In the genomic region with DNA sequence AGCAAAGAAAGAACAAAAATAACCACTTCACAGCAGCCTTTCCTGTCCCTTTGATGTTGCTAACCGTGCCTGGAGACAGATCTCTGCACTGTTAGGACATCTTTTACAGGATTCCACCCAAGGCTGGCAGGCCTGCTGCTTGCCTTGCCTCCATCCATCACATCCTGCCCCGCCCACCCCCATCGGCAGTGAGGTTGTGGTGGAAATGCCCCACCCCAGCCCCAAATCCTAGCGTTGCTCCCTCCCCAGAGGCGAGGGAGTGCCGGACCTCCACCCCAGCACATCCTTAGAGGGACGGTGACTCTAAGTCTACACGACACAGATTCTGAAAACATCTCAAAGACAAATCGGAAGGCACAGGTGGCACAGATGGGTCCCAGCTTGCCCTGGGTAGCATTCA, we compare ENCODE assay signal across 12 mouse cellular contexts.
DNase-seq lines count a peak whose midpoint lies in the region; ATAC-seq and TF ChIP-seq lines count a peak whose summit lies in the region.
"Had no signal": no experiment of that assay in that cellular context is flagged by ENCODE, and none has a peak within 500 bp of the region (broad histone marks: within the 10 kb centered on the region; RNA-seq: fewer than 3 reads in every experiment).

No protein-coding gene starts in this region.

- no peak overlapping the region for H3K9ac ChIP-seq in heart, adult 2 months (ENCODE audit: low read depth, low read length)
- no peak overlapping the region for H3K9ac ChIP-seq in neural tube, embryonic 15.5 days (replicated peaks)
- H3K9ac ChIP-seq: heart, embryonic 15.5 days; liver, embryonic 15.5 days had no signal

- intact Hi-C loops in heart, adult 2 months (cut with DNase I), result loop anchor here (5.0 to 10.0 kb wide), 7 partner anchors 100 to 453 kb away; no protein-coding TSS in a partner anchor
- intact Hi-C loops in heart, postnatal 25 days (cut with DNase I), result loop anchor here (5.0 kb wide), 2 partner anchors 120 to 455 kb away; no protein-coding TSS in a partner anchor

- TF ChIP-seq CTCF in heart, adult 2 months (IDR thresholded peaks at IDR 0.05), result no peak

- no peak for TF ChIP-seq POLR2A in heart, adult 2 months (IDR thresholded peaks at IDR 0.05; ENCODE audit: insufficient read depth, low read depth, low read length)

- TF ChIP-seq EP300 in heart, adult 2 months (IDR thresholded peaks at IDR 0.05; ENCODE audit: insufficient read depth, low read depth, low read length), result no peak

- no peak overlapping the region for H3K4me2 ChIP-seq in neural tube, embryonic 15.5 days
- H3K4me2 ChIP-seq: heart, embryonic 15.5 days; liver, embryonic 15.5 days had no signal

- peaks cover 2% of the 10 kb centered on the region; the same call in 1 of the 2 replicates for H3K4me1 ChIP-seq in heart, adult 2 months (ENCODE audit: control insufficient read depth, insufficient read depth, low read length)
- peaks cover 12% of the 10 kb centered on the region for H3K4me1 ChIP-seq in neural tube, embryonic 15.5 days
- H3K4me1 ChIP-seq: heart, embryonic 15.5 days; liver, embryonic 15.5 days had no signal

- peak; percentile 36 to 45 for DNase-seq in heart, adult 2 months
- DNase-seq in heart, postnatal 25 days (ENCODE audit: low spot score), result no peak
- peak; percentile 18 for DNase-seq in thymus, postnatal 14 days
- no peak for DNase-seq in thymus, adult 18-20 months
- peak; percentile 67 for DNase-seq in kidney, postnatal 10 days
- no peak for DNase-seq in ovary, postnatal 10 days (ENCODE audit: low spot score)
- DNase-seq: cerebellum, adult 11-12 months; thymus, postnatal 25 days had no signal

- no peaks in the 10 kb centered on the region for H3K9me3 ChIP-seq in neural tube, embryonic 15.5 days (replicated peaks)
- H3K9me3 ChIP-seq: heart, embryonic 15.5 days; liver, embryonic 15.5 days had no signal

- H3K79me2 ChIP-seq in heart, adult 2 months (replicated peaks; ENCODE audit: control insufficient read depth, insufficient read depth, low read length), result no peaks in the 10 kb centered on the region

- no peak for ATAC-seq in neural tube, embryonic 15.5 days (ENCODE audit: low FRiP score)
- ATAC-seq in megakaryocyte progenitor cell, adult 5-6 weeks (replicated peaks; ENCODE audit: poor library complexity), result no peak

- H3K27me3 ChIP-seq in heart, adult 2 months (ENCODE audit: control insufficient read depth, insufficient read depth, low read length), result no peaks in the 10 kb centered on the region
- H3K27me3 ChIP-seq in neural tube, embryonic 15.5 days (replicated peaks), result no peaks in the 10 kb centered on the region
- H3K27me3 ChIP-seq: heart, embryonic 15.5 days; liver, embryonic 15.5 days had no signal

- H3K36me3 ChIP-seq in heart, adult 2 months (ENCODE audit: control insufficient read depth, insufficient read depth, low read length), result no peaks in the 10 kb centered on the region
- no peaks in the 10 kb centered on the region for H3K36me3 ChIP-seq in neural tube, embryonic 15.5 days
- H3K36me3 ChIP-seq: heart, embryonic 15.5 days; liver, embryonic 15.5 days had no signal

- WGBS in heart, adult 2 months, result 53% methylated on average over 9 of the region's 9 CpGs
- 43% methylated on average over 9 of the region's 9 CpGs for WGBS in neural tube, embryonic 15.5 days

- H3K4me3 ChIP-seq in heart, adult 2 months, result peak overlapping the region; percentile 17; the same call in 1 of the 2 replicates
- no peak overlapping the region for H3K4me3 ChIP-seq in neural tube, embryonic 15.5 days (replicated peaks)
- H3K4me3 ChIP-seq: heart, embryonic 15.5 days; liver, embryonic 15.5 days had no signal

- H3K27ac ChIP-seq in heart, adult 2 months, result peak overlapping the region; percentile 83
- H3K27ac ChIP-seq in neural tube, embryonic 15.5 days (replicated peaks), result 0 out of 2 replicates have a peak overlapping the region, but pooled peaks have one; percentile 6
- H3K27ac ChIP-seq: heart, embryonic 15.5 days; liver, embryonic 15.5 days had no signal

Comparison
In these comparisons a context has a peak if more than half of its experiments do, and no peak if none do; other contexts are left out.
1. DNase-seq: peak in heart, adult 2 months (2 of 2), thymus, postnatal 14 days (single experiment) and kidney, postnatal 10 days (single experiment); none in heart, postnatal 25 days (single experiment), thymus, adult 18-20 months (0 of 2) and ovary, postnatal 10 days (single experiment).